Mouse (Mus musculus) MEL (cell line): ENCODE results near the gene Nxph4. TPM values are rescaled to one million over a fixed set of nuclear protein-coding genes. Genes with fewer than 3 reads are reported as not detected.

Source experiments
- DNase-seq: peaks from one replicate; pipeline ENCODE4 v3.0.0; 2011; ENCODE audit warnings: low read depth, low spot score
- H3K27ac ChIP-seq: 2 replicates; pipeline ENCODE4 v1.5.1; 2012; ENCODE audit warnings: low read depth, mild to moderate bottlenecking, control low read depth, low read length, moderate library complexity; ENCODE audit not compliant: control insufficient read depth
- H3K27me3 ChIP-seq, 2 experiments: fragments of 150-350 bp in 1 of 2; sonication (generic) in 1 of 2; 2 replicates each; pipeline ENCODE4 v1.6.1; 2012; ENCODE audit warnings: low read length in 2 of 2, mild to moderate bottlenecking in 2 of 2, improper control_type of control experiment in 1 of 2, moderate library complexity in 1 of 2; ENCODE audit not compliant: insufficient read depth in 2 of 2, control insufficient read depth in 1 of 2
- H3K36me3 ChIP-seq, 2 experiments: 2 replicates each; pipeline ENCODE4 v1.6.1; 2012 to 2014; ENCODE audit warnings: low read length in 2 of 2, improper control_type of control experiment in 1 of 2, inconsistent platforms in 1 of 2, mild to moderate bottlenecking in 1 of 2; ENCODE audit not compliant: insufficient read depth in 2 of 2, control insufficient read depth in 1 of 2
- H3K4me1 ChIP-seq, 2 experiments: fragments of 150-350 bp in 1 of 2; sonication (generic) in 1 of 2; 2 replicates each; pipeline ENCODE4 v1.6.1; 2012; ENCODE audit warnings: low read length in 2 of 2, improper control_type of control experiment in 1 of 2, mild to moderate bottlenecking in 1 of 2; ENCODE audit not compliant: insufficient read depth in 2 of 2, control insufficient read depth in 1 of 2
- H3K4me3 ChIP-seq, 2 experiments: fragments of 150-350 bp in 1 of 2; sonication (generic) in 1 of 2; 2 replicates each; pipeline ENCODE4 v1.5.1; 2012; ENCODE audit warnings: low read depth in 2 of 2, low read length in 2 of 2, mild to moderate bottlenecking in 2 of 2, moderate library complexity in 2 of 2, control low read depth in 1 of 2, improper control_type of control experiment in 1 of 2; ENCODE audit not compliant: control insufficient read depth in 1 of 2, insufficient read depth in 1 of 2
- H3K79me2 ChIP-seq: 2 replicates; pipeline ENCODE4 v1.6.1; 2012; ENCODE audit warnings: mild to moderate bottlenecking, low read length, moderate library complexity; ENCODE audit not compliant: control insufficient read depth, poor library complexity, insufficient read depth
- H3K9ac ChIP-seq: 2 replicates; pipeline ENCODE4 v1.6.1; 2012; ENCODE audit warnings: low read depth, mild to moderate bottlenecking, control low read depth, low read length, moderate library complexity; ENCODE audit not compliant: control insufficient read depth, poor library complexity, severe bottlenecking
- H3K9me3 ChIP-seq: fragments of 150-350 bp; sonication (generic); replicated peaks from 2 replicates; pipeline ENCODE4 v1.6.1; 2012; ENCODE audit warnings: mild to moderate bottlenecking, low read length, improper control_type of control experiment, moderate library complexity; ENCODE audit not compliant: insufficient read depth
- BHLHE40 ChIP-seq: IDR thresholded peaks from 2 replicates; pipeline ENCODE4 v1.6.1; 2012; ENCODE audit warnings: low read depth, mild to moderate bottlenecking, inconsistent platforms, low read length, improper control_type of control experiment, borderline replicate concordance
- CHD1 ChIP-seq: IDR thresholded peaks from 2 replicates; pipeline ENCODE4 v1.6.1; 2012; ENCODE audit warnings: low read depth, mild to moderate bottlenecking, inconsistent platforms, low read length, improper control_type of control experiment
- CHD2 ChIP-seq: IDR thresholded peaks from 2 replicates; pipeline ENCODE4 v1.6.1; 2011; ENCODE audit warnings: low read length, improper control_type of control experiment
- E2F4 ChIP-seq: IDR thresholded peaks from 2 replicates; pipeline ENCODE4 v1.6.1; 2011; ENCODE audit warnings: low read depth, low read length, improper control_type of control experiment, borderline replicate concordance
- ELF1 ChIP-seq: IDR thresholded peaks from 2 replicates; pipeline ENCODE4 v1.6.1; 2014; ENCODE audit warnings: low read depth, mild to moderate bottlenecking, inconsistent platforms, low read length, improper control_type of control experiment, moderate library complexity
- GATA1 ChIP-seq: IDR thresholded peaks from 2 replicates; pipeline ENCODE4 v1.6.1; 2011; ENCODE audit warnings: low read depth, low read length, improper control_type of control experiment
- MAFK ChIP-seq: IDR thresholded peaks from 2 replicates; pipeline ENCODE4 v1.6.1; 2011; ENCODE audit warnings: low read depth, mild to moderate bottlenecking, low read length, improper control_type of control experiment, borderline replicate concordance
- MAX ChIP-seq: IDR thresholded peaks from 2 replicates; pipeline ENCODE4 v1.6.1; 2011; ENCODE audit warnings: low read length, improper control_type of control experiment
- MAZ ChIP-seq: IDR thresholded peaks from 2 replicates; pipeline ENCODE4 v1.6.1; 2012; ENCODE audit warnings: low read depth, mild to moderate bottlenecking, inconsistent platforms, low read length, improper control_type of control experiment
- MXI1 ChIP-seq: IDR thresholded peaks from 2 replicates; pipeline ENCODE4 v1.6.1; 2011; ENCODE audit warnings: mild to moderate bottlenecking, low read depth, low read length, improper control_type of control experiment
- MYB ChIP-seq: IDR thresholded peaks from 2 replicates; pipeline ENCODE4 v1.6.1; 2011; ENCODE audit warnings: mild to moderate bottlenecking, low read depth, low read length, improper control_type of control experiment
- MYC ChIP-seq: IDR thresholded peaks from 2 replicates; pipeline ENCODE4 v1.6.1; 2011; ENCODE audit warnings: low read depth, mild to moderate bottlenecking, low read length, improper control_type of control experiment, moderate library complexity
- NELFE ChIP-seq: IDR thresholded peaks from 2 replicates; pipeline ENCODE4 v1.6.1; 2011; ENCODE audit warnings: low read depth, low read length, improper control_type of control experiment
- POLR2A ChIP-seq, 2 experiments: IDR thresholded peaks; 2 replicates each; pipeline ENCODE4 v1.6.1; 2011 to 2012; ENCODE audit warnings: low read length in 2 of 2, mild to moderate bottlenecking in 2 of 2, control low read depth in 1 of 2, improper control_type of control experiment in 1 of 2, low read depth in 1 of 2, moderate library complexity in 1 of 2; ENCODE audit not compliant: control insufficient read depth in 1 of 2, insufficient read depth in 1 of 2, poor library complexity in 1 of 2
- POLR2AphosphoS2 ChIP-seq: IDR thresholded peaks from 2 replicates; pipeline ENCODE4 v1.6.1; 2011; ENCODE audit warnings: low read length, improper control_type of control experiment
- SIN3A ChIP-seq: IDR thresholded peaks from 2 replicates; pipeline ENCODE4 v1.6.1; 2012; ENCODE audit warnings: low read length, improper control_type of control experiment, inconsistent platforms
- SMC3 ChIP-seq: IDR thresholded peaks from 2 replicates; pipeline ENCODE4 v1.6.1; 2011; ENCODE audit warnings: low read depth, low read length, improper control_type of control experiment
- TBP ChIP-seq: IDR thresholded peaks from 2 replicates; pipeline ENCODE4 v1.8.0; 2011; ENCODE audit warnings: low read depth, low read length, improper control_type of control experiment
- TCF12 ChIP-seq: IDR thresholded peaks from 2 replicates; pipeline ENCODE4 v1.6.1; 2014; ENCODE audit warnings: low read depth, mild to moderate bottlenecking, inconsistent platforms, low read length, improper control_type of control experiment, moderate library complexity
- UBTF ChIP-seq: IDR thresholded peaks from 2 replicates; pipeline ENCODE4 v1.6.1; 2012; ENCODE audit warnings: low read depth, mild to moderate bottlenecking, inconsistent platforms, low read length, improper control_type of control experiment, moderate library complexity, borderline replicate concordance; ENCODE audit not compliant: insufficient read depth
- ZMIZ1 ChIP-seq: IDR thresholded peaks from 2 replicates; pipeline ENCODE4 v1.6.1; 2012; ENCODE audit warnings: low read depth, mild to moderate bottlenecking, inconsistent platforms, low read length, improper control_type of control experiment, moderate library complexity
- polyA plus RNA-seq, 2 experiments: library from polyadenylated mRNA; stranded (reverse) in 1 of 2; unstranded in 1 of 2; fragments of >175 nt in 1 of 2; fragments of >200 nt in 1 of 2; gene quantifications; 2 replicates each; pipeline versions ENCODE4 v1.2.1 to v1.2.4; 2012; ENCODE audit warnings: low replicate concordance in 2 of 2, low read depth in 1 of 2; ENCODE audit not compliant: insufficient read length in 2 of 2, insufficient read depth in 1 of 2, missing spikeins in 1 of 2
- total RNA-seq: library from RNA; depleted of rRNA; stranded (reverse); fragments of 300-350 nt; gene quantifications from 2 replicates; pipeline ENCODE4 v1.2.3, GENCODE M21; 2012

Nxph4 gene
- total and polyA plus RNA-seq, 3 experiments, result 0.24 TPM; not detected in 2

DNA sequence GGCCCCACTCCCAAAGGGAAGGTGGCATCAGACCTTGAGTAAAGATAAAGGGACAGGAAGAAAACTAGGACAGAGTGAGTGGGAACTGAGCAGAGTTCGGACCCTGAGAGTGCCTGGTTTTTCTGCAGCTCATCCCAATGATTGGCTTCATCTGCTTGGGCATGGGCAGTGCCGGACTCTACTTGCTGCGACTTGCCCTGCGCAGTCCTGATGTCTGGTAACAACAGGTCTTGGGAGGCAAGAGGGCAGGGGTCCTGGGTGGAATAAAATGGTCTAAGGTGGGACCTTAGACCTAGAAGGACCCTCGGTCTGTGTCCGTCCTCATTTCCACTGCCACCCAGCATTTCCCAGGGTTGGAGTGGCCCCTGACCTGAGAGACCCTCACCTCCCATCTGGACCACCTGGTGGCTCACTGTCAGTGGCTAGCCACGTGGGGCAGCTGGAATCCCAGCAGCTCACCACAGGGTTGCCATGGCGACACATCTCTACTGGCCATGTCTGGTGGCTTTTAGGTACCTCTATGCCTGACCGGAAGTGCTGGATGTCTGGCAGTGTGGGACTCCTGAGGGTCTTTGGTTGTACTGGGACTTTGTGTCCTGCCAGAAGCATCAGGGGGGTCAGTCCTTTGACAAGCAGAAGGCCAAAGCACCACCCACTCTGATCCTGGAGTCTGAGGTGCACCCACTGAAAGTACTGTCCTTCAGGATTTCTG is 18.9 kb downstream of the Nxph4 start:
- peaks cover 0 to 41% of the 10 kb centered on the region in 2 experiments; a peak in 3 of 4 replicates for H3K4me1 ChIP-seq
- H3K9ac ChIP-seq, result peak overlapping the region; percentile 65
- no peak for DNase-seq
- H3K4me3 ChIP-seq, result peak overlapping the region; percentile 14 to 56; a peak in 2 of 4 replicates
- no peaks in the 10 kb centered on the region for H3K27me3 ChIP-seq
- H3K27ac ChIP-seq, result peak overlapping the region; percentile 83; the same call in 1 of the 2 replicates
- peaks cover 12% of the 10 kb centered on the region for H3K79me2 ChIP-seq
- TF ChIP-seq POLR2AphosphoS2, result peak; percentile 76; the same call in 1 of the 2 replicates
- TF ChIP-seq BHLHE40, result no peak
- peak; percentile 22; the same call in 1 of the 2 replicates for TF ChIP-seq NELFE
- TF ChIP-seq MYB, result no peak
- TF ChIP-seq MXI1, result peak; percentile 55; the same call in 1 of the 2 replicates
- TF ChIP-seq POLR2A (IDR thresholded peaks at IDR 0.05; ENCODE audit: control insufficient read depth in 1 of 2, insufficient read depth in 1 of 2, low read depth in 1 of 2, low read length in 2 of 2, poor library complexity in 1 of 2), result peak; percentile 9 to 48; a peak in 2 of 4 replicates
- TF ChIP-seq TBP, result no peak
- 0 out of 2 replicates have a peak, but pooled peaks have one; percentile 43 for TF ChIP-seq SIN3A
- TF ChIP-seq E2F4, result no peak
- no peaks in the 10 kb centered on the region for H3K9me3 ChIP-seq
- H3K36me3 ChIP-seq, result peaks cover 0 to 17% of the 10 kb centered on the region in 2 experiments; a peak in 3 of 4 replicates

DNA sequence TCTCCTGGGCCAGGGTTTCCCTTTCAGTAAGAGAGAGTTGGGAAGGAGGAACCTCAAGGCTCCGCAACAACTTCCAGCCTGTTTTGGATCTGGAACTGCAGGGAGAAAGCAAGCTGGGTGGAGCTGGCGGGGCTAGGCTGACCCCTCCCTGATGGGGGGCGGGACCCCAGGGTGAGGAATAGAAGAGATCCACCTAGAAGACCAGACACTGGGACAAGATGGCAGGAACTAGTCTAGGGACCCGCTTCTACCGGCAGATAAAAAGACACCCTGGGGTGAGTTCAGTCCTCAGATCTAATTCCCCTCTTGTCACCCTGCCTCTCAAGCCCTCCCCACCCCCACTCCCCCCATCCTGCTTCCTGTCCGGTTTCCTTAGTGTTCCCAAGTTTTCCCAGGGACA is 19.6 kb downstream of the Nxph4 start, which contains the start of gene Ndufa4l2:
Gene Ndufa4l2 (plus strand): TSS at position 204 of the 400 bp plus-strand sequence.
- DNase-seq, result peak; percentile 75
- TF ChIP-seq MXI1, result no peak
- TF ChIP-seq MAZ, result peak; percentile 78; the same call in 1 of the 2 replicates
- TF ChIP-seq CHD1, result 0 out of 2 replicates have a peak, but pooled peaks have one; percentile 71
- no peak for TF ChIP-seq MAX
- no peak for TF ChIP-seq MYC
- peak; percentile 70 for TF ChIP-seq ZMIZ1
- TF ChIP-seq POLR2A (IDR thresholded peaks at IDR 0.05; ENCODE audit: control insufficient read depth in 1 of 2, insufficient read depth in 1 of 2, low read depth in 1 of 2, low read length in 2 of 2, poor library complexity in 1 of 2), result peak; percentile 5 to 31; a peak in 1 of 4 replicates
- no peak for TF ChIP-seq UBTF
- no peak for TF ChIP-seq MAFK
- TF ChIP-seq NELFE, result 0 out of 2 replicates have a peak, but pooled peaks have one; percentile 21
- 0 out of 2 replicates have a peak, but pooled peaks have one; percentile 19 for TF ChIP-seq POLR2AphosphoS2
- TF ChIP-seq CHD2, result peak; percentile 31; the same call in 1 of the 2 replicates
- TF ChIP-seq E2F4, result no peak
- TF ChIP-seq SMC3, result peak; percentile 2; the same call in 1 of the 2 replicates
- no peak for TF ChIP-seq TCF12
- TF ChIP-seq BHLHE40, result 0 out of 2 replicates have a peak, but pooled peaks have one; percentile 7
- TF ChIP-seq ELF1, result 0 out of 2 replicates have a peak, but pooled peaks have one; percentile 17
- TF ChIP-seq GATA1, result no peak
- TF ChIP-seq SIN3A, result peak; percentile 47
- peak within 1 kb of the TSS; percentile 45 to 56 for H3K4me3 ChIP-seq

More for the DNA sequence above, 19.6 kb downstream of the Nxph4 start, which contains the start of gene Ndufa4l2:
- Histone ChIP-seq H3K9me3 (no peaks in the 10 kb centered on the region), H3K36me3 (peaks cover 0 to 15% of the 10 kb centered on the region in 2 experiments; a peak in 2 of 4 replicates), H3K9ac (peak within 1 kb of the TSS; percentile 65), H3K27me3 (no peaks in the 10 kb centered on the region), H3K79me2 (peaks cover 5% of the 10 kb centered on the region), H3K27ac (peak within 1 kb of the TSS; percentile 83), H3K4me1 (peaks cover 0 to 34% of the 10 kb centered on the region in 2 experiments; a peak in 3 of 4 replicates)
